Mouse (Mus musculus) liver, adult 2 months (tissue): ENCODE results near the gene Hils1.

Source experiments
- CTCF ChIP-seq: fragments of 200-500 bp; IDR thresholded peaks from 2 replicates; pipeline ENCODE4 v1.5.1; 2011; ENCODE audit warnings: low read depth, low read length, control low read depth
- POLR2A ChIP-seq: fragments of 200-500 bp; IDR thresholded peaks from 2 replicates; pipeline ENCODE4 v1.6.1; 2011; ENCODE audit warnings: low read length, control low read depth; ENCODE audit not compliant: insufficient read depth; ENCODE audit errors: extremely low read depth

DNA sequence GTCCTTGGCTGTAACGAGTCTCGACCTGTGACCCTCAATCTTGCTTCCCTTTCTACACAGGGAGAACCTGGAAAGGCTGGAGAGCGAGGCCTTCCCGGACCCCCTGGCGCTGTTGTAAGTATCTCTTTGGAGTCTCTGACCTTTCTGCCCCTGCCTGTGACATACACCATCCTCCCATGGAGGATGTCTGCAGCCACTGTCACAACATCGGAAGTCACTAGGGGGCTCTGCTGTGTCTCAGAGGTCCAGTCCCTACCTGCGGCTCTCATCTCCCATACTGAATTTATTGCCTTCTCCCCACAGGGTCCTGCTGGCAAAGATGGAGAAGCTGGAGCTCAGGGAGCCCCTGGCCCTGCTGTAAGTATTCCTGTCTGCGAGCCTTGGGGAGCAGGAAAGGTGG lies 23.1 kb upstream of the Hils1 start:
- no peak for TF ChIP-seq POLR2A
- TF ChIP-seq CTCF, result no peak
